Mouse (Mus musculus) CH12.LX (cell line): ENCODE results near the gene Ttc41. TPM values are rescaled to one million over a fixed set of nuclear protein-coding genes. Genes with fewer than 3 reads are reported as not detected.

Source experiments
- DNase-seq: peaks from one replicate; pipeline ENCODE4 v3.0.0-alpha.2; 2013; ENCODE audit errors: extremely low read depth
- H3K27ac ChIP-seq: 2 replicates; pipeline ENCODE4 v1.5.1; 2012; ENCODE audit warnings: low read depth, mild to moderate bottlenecking, control low read depth, moderate library complexity; ENCODE audit not compliant: insufficient read depth
- H3K27me3 ChIP-seq: replicated peaks from 2 replicates; pipeline ENCODE3; 2012; ENCODE audit warnings: inconsistent platforms
- H3K36me3 ChIP-seq, 2 experiments: replicated peaks in 1 of 2; 2 replicates each; pipeline versions ENCODE3 to v1.6.1; 2012; ENCODE audit warnings: inconsistent platforms in 1 of 2, low read length in 1 of 2, mild to moderate bottlenecking in 1 of 2, mixed read lengths in 1 of 2, moderate library complexity in 1 of 2; ENCODE audit not compliant: control insufficient read depth in 1 of 2, insufficient read depth in 1 of 2
- H3K4me1 ChIP-seq, 2 experiments: 2 replicates each; pipeline ENCODE4 v1.6.1; 2012; ENCODE audit warnings: inconsistent platforms in 1 of 2, moderate library complexity in 1 of 2; ENCODE audit not compliant: insufficient read depth in 2 of 2, control insufficient read depth in 1 of 2
- H3K4me2 ChIP-seq: 2 replicates; pipeline ENCODE4 v1.6.1; 2012; ENCODE audit warnings: low read depth, mild to moderate bottlenecking, control low read depth; ENCODE audit not compliant: poor library complexity, insufficient read depth, severe bottlenecking
- H3K4me3 ChIP-seq, 3 experiments: fragments of 150-350 bp in 1 of 3; sonication (generic) in 1 of 3; replicated peaks in 1 of 3; 2 replicates each; pipeline versions ENCODE3 to v1.5.1; 2011 to 2012; ENCODE audit warnings: low read depth in 2 of 3, low read length in 2 of 3, mild to moderate bottlenecking in 2 of 3, moderate library complexity in 2 of 3, control low read depth in 1 of 3, improper control_type of control experiment in 1 of 3, inconsistent platforms in 1 of 3, mixed read lengths in 1 of 3; ENCODE audit not compliant: poor library complexity in 1 of 3
- H3K79me2 ChIP-seq: replicated peaks from 2 replicates; pipeline ENCODE4 v1.6.1; 2012; ENCODE audit warnings: mild to moderate bottlenecking, moderate library complexity; ENCODE audit not compliant: control insufficient read depth, poor library complexity, insufficient read depth, severe bottlenecking; ENCODE audit errors: extremely low read depth
- H3K9ac ChIP-seq: 2 replicates; pipeline ENCODE4 v1.6.1; 2012; ENCODE audit warnings: low read depth, mild to moderate bottlenecking, control low read depth, moderate library complexity; ENCODE audit not compliant: insufficient read depth
- H3K9me3 ChIP-seq: replicated peaks from 2 replicates; pipeline ENCODE3; 2012; ENCODE audit warnings: low read length, inconsistent platforms, mixed read lengths
- BHLHE40 ChIP-seq: IDR thresholded peaks from 2 replicates; pipeline ENCODE4 v1.6.1; 2011; ENCODE audit warnings: mild to moderate bottlenecking, low read depth, low read length, improper control_type of control experiment
- CHD1 ChIP-seq: IDR thresholded peaks from 2 replicates; pipeline ENCODE4 v1.6.1; 2012; ENCODE audit warnings: low read depth, low read length, improper control_type of control experiment, inconsistent platforms
- CHD2 ChIP-seq: IDR thresholded peaks from 2 replicates; pipeline ENCODE4 v1.6.1; 2011; ENCODE audit warnings: low read length, improper control_type of control experiment
- CTCF ChIP-seq, 2 experiments: IDR thresholded peaks in 1 of 2; conservative IDR thresholded peaks in 1 of 2; 2 replicates each; pipeline ENCODE4 v1.5.1; 2011 to 2012; ENCODE audit warnings: low read depth in 2 of 2, low read length in 2 of 2, improper control_type of control experiment in 1 of 2, inconsistent platforms in 1 of 2, mild to moderate bottlenecking in 1 of 2, moderate library complexity in 1 of 2
- E2F4 ChIP-seq: IDR thresholded peaks from 2 replicates; pipeline ENCODE4 v1.6.1; 2011; ENCODE audit warnings: low read depth, low read length, improper control_type of control experiment; ENCODE audit not compliant: insufficient replicate concordance
- ELF1 ChIP-seq: IDR thresholded peaks from 2 replicates; pipeline ENCODE4 v1.6.1; 2014; ENCODE audit warnings: low read depth, mild to moderate bottlenecking, inconsistent platforms, low read length, improper control_type of control experiment
- EP300 ChIP-seq: IDR thresholded peaks from 2 replicates; pipeline ENCODE4 v1.6.1; 2011; ENCODE audit warnings: low read length, improper control_type of control experiment
- ETS1 ChIP-seq: conservative IDR thresholded peaks from 2 replicates; pipeline ENCODE4 v1.6.1; 2012; ENCODE audit warnings: low read depth, mild to moderate bottlenecking, inconsistent platforms, low read length, improper control_type of control experiment, moderate library complexity
- GABPA ChIP-seq: IDR thresholded peaks from 2 replicates; pipeline ENCODE4 v1.6.1; 2012; ENCODE audit warnings: low read depth, low read length, improper control_type of control experiment, inconsistent platforms; ENCODE audit not compliant: insufficient replicate concordance
- HCFC1 ChIP-seq: IDR thresholded peaks from 2 replicates; pipeline ENCODE4 v1.6.1; 2012; ENCODE audit warnings: low read depth, mild to moderate bottlenecking, inconsistent platforms, low read length, improper control_type of control experiment
- IRF4 ChIP-seq: IDR thresholded peaks from 2 replicates; pipeline ENCODE4 v1.6.1; 2014; ENCODE audit warnings: low read depth, mild to moderate bottlenecking, inconsistent platforms, low read length, improper control_type of control experiment
- JUN ChIP-seq: IDR thresholded peaks from 2 replicates; pipeline ENCODE4 v1.6.1; 2011; ENCODE audit warnings: low read depth, mild to moderate bottlenecking, low read length, improper control_type of control experiment, moderate library complexity; ENCODE audit not compliant: insufficient read depth
- JUND ChIP-seq: conservative IDR thresholded peaks from 2 replicates; pipeline ENCODE4 v1.6.1; 2011; ENCODE audit warnings: low read depth, low read length, improper control_type of control experiment
- KAT2A ChIP-seq: IDR thresholded peaks from 2 replicates; pipeline ENCODE4 v1.6.1; 2012; ENCODE audit warnings: low read length, improper control_type of control experiment, inconsistent platforms; ENCODE audit not compliant: insufficient replicate concordance
- MAFK ChIP-seq: IDR thresholded peaks from 2 replicates; pipeline ENCODE4 v1.6.1; 2011; ENCODE audit warnings: low read length, improper control_type of control experiment; ENCODE audit not compliant: insufficient replicate concordance
- MAX ChIP-seq: IDR thresholded peaks from 2 replicates; pipeline ENCODE4 v1.6.1; 2011; ENCODE audit warnings: low read length, improper control_type of control experiment
- MAZ ChIP-seq: IDR thresholded peaks from 2 replicates; pipeline ENCODE4 v1.6.1; 2012; ENCODE audit warnings: low read depth, mild to moderate bottlenecking, inconsistent platforms, low read length, improper control_type of control experiment, moderate library complexity
- MEF2A ChIP-seq: IDR thresholded peaks from 2 replicates; pipeline ENCODE4 v1.6.1; 2014; ENCODE audit warnings: low read depth, mild to moderate bottlenecking, inconsistent platforms, low read length, improper control_type of control experiment, borderline replicate concordance
- MXI1 ChIP-seq: IDR thresholded peaks from 2 replicates; pipeline ENCODE4 v1.6.1; 2011; ENCODE audit warnings: mild to moderate bottlenecking, low read depth, low read length, improper control_type of control experiment
- MYC ChIP-seq: IDR thresholded peaks from 2 replicates; pipeline ENCODE4 v1.6.1; 2011; ENCODE audit warnings: low read depth, mild to moderate bottlenecking, improper control_type of control experiment, low read length
- NELFE ChIP-seq: IDR thresholded peaks from 2 replicates; pipeline ENCODE4 v1.6.1; 2011; ENCODE audit warnings: low read depth, low read length, improper control_type of control experiment
- NRF1 ChIP-seq: IDR thresholded peaks from 2 replicates; pipeline ENCODE4 v1.6.1; 2014; ENCODE audit warnings: low read depth, mild to moderate bottlenecking, inconsistent platforms, low read length, improper control_type of control experiment, moderate library complexity
- PAX5 ChIP-seq: IDR thresholded peaks from 2 replicates; pipeline ENCODE4 v1.6.1; 2012; ENCODE audit warnings: low read length, inconsistent platforms, mixed read lengths
- POLR2A ChIP-seq: IDR thresholded peaks from 2 replicates; pipeline ENCODE4 v1.6.1; 2011; ENCODE audit warnings: low read depth, mild to moderate bottlenecking, improper control_type of control experiment, low read length
- POLR2AphosphoS2 ChIP-seq: IDR thresholded peaks from 2 replicates; pipeline ENCODE4 v1.6.1; 2011; ENCODE audit warnings: low read depth, low read length, improper control_type of control experiment
- RAD21 ChIP-seq: IDR thresholded peaks from 2 replicates; pipeline ENCODE4 v1.6.1; 2011; ENCODE audit warnings: low read depth, mild to moderate bottlenecking, low read length, improper control_type of control experiment, moderate library complexity
- RCOR1 ChIP-seq: conservative IDR thresholded peaks from 2 replicates; pipeline ENCODE4 v1.6.1; 2012; ENCODE audit warnings: low read depth, mild to moderate bottlenecking, inconsistent platforms, low read length, improper control_type of control experiment
- SIN3A ChIP-seq: IDR thresholded peaks from 2 replicates; pipeline ENCODE4 v1.6.1; 2012; ENCODE audit warnings: low read length, improper control_type of control experiment, inconsistent platforms
- SMC3 ChIP-seq: IDR thresholded peaks from 2 replicates; pipeline ENCODE4 v1.6.1; 2011; ENCODE audit warnings: low read depth, low read length, improper control_type of control experiment
- TBP ChIP-seq: conservative IDR thresholded peaks from 2 replicates; pipeline ENCODE4 v1.6.1; 2011; ENCODE audit warnings: low read depth, low read length, improper control_type of control experiment
- TCF12 ChIP-seq: IDR thresholded peaks from 2 replicates; pipeline ENCODE4 v1.6.1; 2014; ENCODE audit warnings: low read depth, mild to moderate bottlenecking, inconsistent platforms, low read length, improper control_type of control experiment
- UBTF ChIP-seq: IDR thresholded peaks from 2 replicates; pipeline ENCODE4 v1.6.1; 2012; ENCODE audit warnings: low read depth, mild to moderate bottlenecking, inconsistent platforms, low read length, improper control_type of control experiment, moderate library complexity
- USF1 ChIP-seq: IDR thresholded peaks from 2 replicates; pipeline ENCODE4 v1.6.1; 2014; ENCODE audit warnings: low read depth, mild to moderate bottlenecking, inconsistent platforms, low read length, improper control_type of control experiment
- USF2 ChIP-seq: conservative IDR thresholded peaks from 2 replicates; pipeline ENCODE4 v1.6.1; 2011; ENCODE audit warnings: low read depth, low read length, improper control_type of control experiment
- ZC3H11A ChIP-seq: IDR thresholded peaks from 2 replicates; pipeline ENCODE4 v1.6.1; 2012; ENCODE audit warnings: low read depth, mild to moderate bottlenecking, inconsistent platforms, low read length, improper control_type of control experiment
- ZKSCAN1 ChIP-seq: IDR thresholded peaks from 2 replicates; pipeline ENCODE4 v1.6.1; 2012; ENCODE audit warnings: low read depth, inconsistent platforms, low read length, improper control_type of control experiment, borderline replicate concordance
- ZMIZ1 ChIP-seq: IDR thresholded peaks from 2 replicates; pipeline ENCODE4 v1.6.1; 2012; ENCODE audit warnings: low read depth, mild to moderate bottlenecking, inconsistent platforms, low read length, improper control_type of control experiment
- ZNF384 ChIP-seq: IDR thresholded peaks from 2 replicates; pipeline ENCODE4 v1.6.1; 2012; ENCODE audit warnings: low read depth, low read length, improper control_type of control experiment, inconsistent platforms
- dilution Hi-C: fragments of 300-500 bp; cut with MboI; formaldehyde crosslinking; loops from 2 replicates; pipeline ENCODE4 v1.14.3; 2020; ENCODE audit warnings: low sequenced_read_pairs; ENCODE audit not compliant: extremely low pct_unique_long_range_greater_than_20kb, extremely low pct_ligation_motif_present
- in situ Hi-C: fragments of 300-500 bp; cut with MboI; formaldehyde crosslinking; loops from 3 replicates; pipeline ENCODE4 v1.14.3; 2019; ENCODE audit warnings: low sequenced_read_pairs, low pct_ligation_motif_present, low pct_unique_long_range_greater_than_20kb, mixed read lengths
- polyA plus RNA-seq: library from polyadenylated mRNA; unstranded; fragments of >175 nt; gene quantifications from 2 replicates; pipeline ENCODE4 v1.2.1, GENCODE M21; 2012; ENCODE audit warnings: low read depth; ENCODE audit not compliant: insufficient read length
- total RNA-seq, 2 experiments: library from RNA; depleted of rRNA; stranded (reverse); fragments of 300-350 nt in 1 of 2; fragments of >200 nt in 1 of 2; gene quantifications; 2 replicates each; pipeline ENCODE4 v1.2.3; 2012 to 2014

Ttc41 gene
- total RNA-seq (2012; rRNA removed) (4.0 and 4.4 TPM in 2 replicates), total RNA-seq (2014; rRNA removed) (3.6 and 4.2 TPM in 2 replicates), polyA plus RNA-seq (3.3 and 3.6 TPM in 2 replicates)

DNA sequence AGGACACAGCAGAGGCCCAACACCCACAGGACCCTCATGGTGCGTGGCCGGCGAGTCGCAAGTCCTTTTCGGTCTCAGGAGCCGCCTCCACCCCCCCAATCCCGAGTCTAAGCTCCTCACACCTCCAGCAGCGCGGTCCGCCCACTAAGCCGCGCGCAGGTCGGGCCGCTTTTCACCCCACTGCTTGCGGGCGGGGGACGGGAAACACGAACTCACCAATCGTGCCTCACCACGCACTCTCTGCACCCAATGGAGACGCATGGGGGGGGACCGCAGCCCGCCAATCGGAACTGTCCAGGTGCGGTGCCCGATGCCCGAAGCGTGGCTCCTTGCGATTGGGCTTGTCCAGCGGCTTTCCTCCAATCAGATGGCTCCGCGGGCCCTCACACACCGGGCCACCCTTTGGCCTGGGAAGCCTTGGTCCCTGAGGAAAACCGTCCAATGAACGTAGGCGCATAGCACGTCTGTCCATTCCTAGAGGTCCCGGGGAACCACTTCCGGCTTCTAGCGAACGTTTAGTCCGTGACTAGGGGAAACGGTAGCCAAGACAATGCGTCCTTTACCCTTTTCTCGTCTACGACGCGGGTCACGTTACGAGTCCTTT lies at the start of gene Ttc41, which contains the start of gene Hsp90b1:
Gene Ttc41, plus strand, starts transcription at position 494 of the 604 bp plus-strand sequence.
Gene Hsp90b1, minus strand, starts transcription at position 192 of the 604 bp plus-strand sequence.
- peak within 1 kb of the TSS; percentile 93 to 99 (median 96) for H3K4me3 ChIP-seq
- no peaks in the 10 kb centered on the region for H3K27me3 ChIP-seq
- peaks cover 46% of the 10 kb centered on the region for H3K79me2 ChIP-seq
- peaks cover 34 to 41% of the 10 kb centered on the region in 2 experiments for H3K36me3 ChIP-seq
- H3K27ac ChIP-seq: peak within 1 kb of the TSS; percentile 100
- no peaks in the 10 kb centered on the region for H3K9me3 ChIP-seq
- H3K4me2 ChIP-seq: peak within 1 kb of the TSS; percentile 92
- peak; percentile 75 for TF ChIP-seq NRF1
- TF ChIP-seq SIN3A: peak; percentile 86
- TF ChIP-seq RAD21: no peak
- no peak for TF ChIP-seq EP300
- peak; percentile 94 for TF ChIP-seq TCF12
- no peak; the same call in 1 of the 2 replicates for TF ChIP-seq E2F4
- TF ChIP-seq NELFE: peak; percentile 99
- TF ChIP-seq ETS1: peak; percentile 41; the same call in 1 of the 2 replicates
- TF ChIP-seq USF1: no peak
- no peak for TF ChIP-seq ZKSCAN1
- TF ChIP-seq JUND: no peak
- no peak for TF ChIP-seq MAFK
- peak; percentile 99 for TF ChIP-seq ZMIZ1
- TF ChIP-seq UBTF: peak; percentile 86; the same call in 1 of the 2 replicates
- no peak for TF ChIP-seq KAT2A
- TF ChIP-seq ELF1: peak; percentile 80
- peak; percentile 11; the same call in 1 of the 2 replicates for TF ChIP-seq MEF2A
- TF ChIP-seq SMC3: no peak
- TF ChIP-seq IRF4: peak; percentile 60; the same call in 1 of the 2 replicates
- TF ChIP-seq GABPA: no peak
- peak; percentile 73 for TF ChIP-seq MXI1
- no peak for TF ChIP-seq JUN
- 0 out of 2 replicates have a peak, but pooled peaks have one; percentile 11 for TF ChIP-seq ZNF384
- TF ChIP-seq CHD1: no peak
- TF ChIP-seq CTCF (conservative IDR thresholded peaks at IDR 0.05 in 1 of 2, IDR thresholded peaks at IDR 0.05 in 1 of 2; ENCODE audit: low read depth in 2 of 2, low read length in 2 of 2): no peak
- peak; percentile 93 for TF ChIP-seq CHD2
- TF ChIP-seq MYC: 0 out of 2 replicates have a peak, but pooled peaks have one; percentile 35
- TF ChIP-seq POLR2A: peak; percentile 99
- TF ChIP-seq PAX5: no peak
- peak; percentile 96 for TF ChIP-seq POLR2AphosphoS2
- TF ChIP-seq RCOR1: peak; percentile 70; the same call in 1 of the 2 replicates
- TF ChIP-seq BHLHE40: no peak; the same call in none of the 2 replicates
- TF ChIP-seq MAX: peak; percentile 61
- TF ChIP-seq HCFC1: no peak
- TF ChIP-seq ZC3H11A: no peak
- no peak; the same call in 1 of the 2 replicates for TF ChIP-seq USF2
- TF ChIP-seq MAZ: peak; percentile 94
- peak; percentile 81 for TF ChIP-seq TBP
- peak within 1 kb of the TSS; percentile 94 for H3K9ac ChIP-seq
- in situ Hi-C loops: no loop called here
- dilution Hi-C loops: no loop called here
- H3K4me1 ChIP-seq: peaks cover 5 to 40% of the 10 kb centered on the region in 2 experiments; a peak in 3 of 4 replicates
- peak; percentile 99 for DNase-seq
